Mouse (Mus musculus) embryo, embryonic 11.5 days (tissue): Measurements from ENCODE around the gene Gm43738.

Source experiments
- DNase-seq: peaks from one replicate; pipeline ENCODE4 v3.0.0-alpha.2; 2012; ENCODE audit warnings: low read depth, low spot score

Gene Gm43738

GRCm38 (mm10) chr3:89100811-89101210 is at the start of gene Gm43738:
Gene Gm43738 (minus strand): TSS chr3:89101099.
- no peak for DNase-seq

GRCm38 (mm10) chr3:89148567-89148966 is 47.7 kb upstream of the Gm43738 start:
- no peak for DNase-seq

GRCm38 (mm10) chr3:89147979-89148311 is 47.0 kb upstream of the Gm43738 start:
- DNase-seq, result no peak

GRCm38 (mm10) chr3:89147101-89147978 is 46.4 kb upstream of the Gm43738 start:
- no peak for DNase-seq

DNA sequence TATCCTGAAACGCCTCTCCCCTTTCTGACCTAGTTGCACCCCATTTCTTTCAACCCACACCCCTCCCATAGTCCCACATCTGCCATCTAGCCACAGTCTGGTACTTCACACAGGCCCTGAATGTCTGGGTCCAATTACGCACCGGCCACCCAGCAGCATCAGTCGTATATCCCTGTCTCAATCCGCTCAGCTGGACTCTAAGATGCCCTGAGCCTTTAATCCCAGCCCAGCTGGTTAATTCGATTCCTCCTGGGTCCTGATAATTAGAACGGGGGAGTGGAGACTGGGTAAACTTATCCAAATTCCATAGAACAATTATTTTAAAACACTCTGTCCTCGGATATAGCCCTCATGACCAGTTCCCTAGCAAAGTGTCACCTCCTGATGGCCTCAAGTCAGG is 44.7 kb upstream of the Gm43738 start:
- DNase-seq, result no peak

DNA sequence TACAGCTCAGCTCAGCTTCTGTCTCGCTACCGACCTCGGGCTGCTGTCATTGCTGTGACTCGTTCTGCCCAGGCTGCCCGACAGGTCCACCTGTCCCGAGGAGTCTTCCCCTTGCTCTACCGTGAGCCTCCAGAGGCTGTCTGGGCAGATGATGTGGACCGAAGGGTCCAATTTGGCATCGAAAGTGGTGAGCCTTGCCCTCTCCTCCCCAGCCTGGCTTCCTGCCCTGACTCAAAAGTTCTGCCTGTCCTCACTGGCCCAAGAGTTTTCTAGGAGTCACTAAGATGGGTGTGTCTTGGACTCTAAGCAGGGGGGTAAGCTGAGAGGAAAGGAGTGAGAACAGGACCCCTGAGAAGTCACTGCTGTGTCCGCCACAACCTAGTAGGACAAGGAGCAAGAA is 43.9 kb upstream of the Gm43738 start:
- DNase-seq, result no peak

GRCm38 (mm10) chr3:89136365-89136764 is 35.5 kb upstream of the Gm43738 start:
- DNase-seq, result no peak

DNA sequence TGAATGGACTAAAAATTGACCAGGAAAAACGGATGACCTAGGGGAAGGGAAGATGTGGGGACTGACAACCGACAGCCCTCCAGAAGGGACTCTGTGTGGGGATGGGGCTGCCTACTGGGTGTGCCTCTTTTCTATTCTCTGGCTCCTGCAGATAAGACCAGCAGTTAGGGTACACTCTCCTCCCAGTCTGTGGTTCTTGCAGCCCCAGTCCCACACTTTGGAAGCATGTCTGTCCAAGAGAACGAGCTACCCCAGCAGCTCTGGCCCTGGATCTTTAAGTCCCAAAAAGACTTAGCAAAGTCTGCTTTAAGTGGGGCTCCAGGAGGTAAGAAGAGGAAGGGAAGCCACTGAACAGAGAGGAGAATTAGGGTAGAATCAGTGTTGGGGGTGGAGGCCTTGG is 35.1 kb upstream of the Gm43738 start, which contains the start of gene Pklr:
TSS of gene Pklr (plus strand) at position 185 of the 400 bp plus-strand sequence.
- no peak for DNase-seq

DNA sequence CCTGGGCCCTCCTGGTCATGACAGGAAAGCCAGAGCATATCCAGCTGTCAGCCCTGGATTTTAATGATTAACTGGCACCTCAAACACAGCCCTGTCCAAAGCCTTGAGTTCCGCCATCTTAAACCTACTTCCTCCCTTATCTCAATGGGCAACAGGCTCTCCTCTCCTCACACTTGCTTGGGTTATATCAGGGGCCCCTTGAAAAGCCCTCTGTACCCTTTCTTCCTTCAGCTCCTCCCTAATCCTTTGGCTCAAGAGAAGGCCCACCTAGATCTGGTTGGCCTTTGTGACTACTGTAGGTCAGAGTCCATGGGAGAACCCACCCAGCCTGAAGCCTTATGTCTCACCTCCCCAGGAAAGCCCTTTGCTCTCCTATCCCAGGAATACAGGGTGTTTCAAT is 32.9 kb upstream of the Gm43738 start:
- DNase-seq, result no peak

GRCm38 (mm10) chr3:89133063-89133450 is 32.2 kb upstream of the Gm43738 start:
- DNase-seq, result no peak

- no peak for DNase-seq
Measured at GRCm38 (mm10) chr3:89132285-89133062, 31.6 kb upstream of the Gm43738 start.

- DNase-seq, result no peak
Measured at GRCm38 (mm10) chr3:89131816-89132215, 30.9 kb upstream of the Gm43738 start.

DNA sequence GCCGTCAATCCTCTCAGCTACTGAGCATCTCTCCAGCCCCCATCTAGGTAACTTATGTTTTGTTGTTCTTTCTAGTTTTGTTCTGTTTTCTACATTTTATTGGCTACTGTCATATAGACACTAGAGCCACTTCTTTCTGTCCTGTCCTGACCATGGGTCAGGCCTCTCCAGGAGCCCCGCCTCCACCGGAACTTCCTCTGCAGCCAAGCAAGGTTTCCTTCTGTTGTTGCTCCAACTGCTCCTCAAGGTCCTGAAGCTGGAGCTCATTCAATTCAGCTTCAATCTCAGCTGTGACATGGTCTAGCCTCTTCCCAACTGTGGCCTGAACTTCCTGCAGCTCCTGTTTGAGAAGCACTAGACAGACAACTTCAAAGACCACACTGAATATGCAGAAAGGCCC is 29.0 kb upstream of the Gm43738 start:
- no peak for DNase-seq

- DNase-seq, result no peak
Measured at GRCm38 (mm10) chr3:89125981-89126380, 25.1 kb upstream of the Gm43738 start.

DNA sequence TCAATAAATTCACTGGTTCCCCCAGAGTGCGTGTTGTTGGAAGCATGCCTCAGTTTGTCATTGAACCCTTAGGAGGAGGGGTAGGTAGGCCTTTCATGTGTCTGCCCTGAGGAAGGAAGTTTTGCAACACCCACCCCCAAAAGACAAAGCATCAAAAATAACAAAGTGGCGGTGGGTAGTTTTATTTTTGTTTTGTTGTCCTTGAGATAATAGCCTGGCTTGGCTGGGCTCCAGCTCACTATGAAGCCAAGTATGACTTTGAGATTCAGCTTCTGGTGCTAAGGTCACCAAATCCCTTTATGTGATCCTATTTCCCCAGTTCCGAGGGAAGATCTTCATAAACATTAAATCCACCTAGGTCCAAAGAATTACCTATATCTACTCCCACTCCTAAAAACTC is 23.3 kb upstream of the Gm43738 start:
- DNase-seq, result no peak

DNA sequence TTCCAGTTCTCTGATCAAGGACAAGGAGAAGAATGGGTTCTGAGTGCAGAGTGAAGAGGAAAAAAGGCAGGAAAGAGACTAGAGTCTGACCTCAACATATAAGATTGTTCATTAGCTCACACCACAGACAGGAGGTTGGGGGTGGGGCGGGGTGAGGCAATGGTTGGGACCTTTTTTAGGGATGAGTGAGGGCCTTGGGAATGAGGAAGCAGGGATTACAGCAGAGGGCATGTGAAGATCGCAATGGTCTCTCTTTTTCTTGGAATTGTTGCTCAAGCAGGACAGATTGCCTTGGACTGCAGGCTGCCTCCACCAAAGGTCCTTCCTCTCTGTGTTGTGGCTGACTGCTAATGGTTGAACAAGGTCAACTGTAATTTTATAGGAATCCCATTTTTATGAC is 22.4 kb upstream of the Gm43738 start:
- no peak for DNase-seq

DNA sequence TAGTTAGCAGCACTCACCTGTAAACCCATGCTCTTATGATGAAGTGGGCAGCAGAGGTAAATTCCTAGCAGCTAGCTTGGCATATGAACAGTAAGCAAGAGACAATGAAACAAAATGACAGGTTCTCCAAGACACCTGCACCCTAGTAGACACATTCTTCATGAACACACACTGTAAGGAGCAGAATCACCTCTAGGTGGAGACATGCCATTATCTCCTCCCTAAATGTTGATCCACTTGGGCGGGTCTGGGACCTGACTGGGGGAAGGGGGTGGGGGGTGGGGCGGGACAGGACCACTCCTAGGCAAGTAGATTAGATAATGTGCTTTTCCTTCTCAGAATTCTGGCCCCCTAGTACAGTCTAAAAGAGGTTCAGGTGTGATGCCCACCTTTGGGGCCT is 14.6 kb upstream of the Gm43738 start:
- DNase-seq, result no peak

DNA sequence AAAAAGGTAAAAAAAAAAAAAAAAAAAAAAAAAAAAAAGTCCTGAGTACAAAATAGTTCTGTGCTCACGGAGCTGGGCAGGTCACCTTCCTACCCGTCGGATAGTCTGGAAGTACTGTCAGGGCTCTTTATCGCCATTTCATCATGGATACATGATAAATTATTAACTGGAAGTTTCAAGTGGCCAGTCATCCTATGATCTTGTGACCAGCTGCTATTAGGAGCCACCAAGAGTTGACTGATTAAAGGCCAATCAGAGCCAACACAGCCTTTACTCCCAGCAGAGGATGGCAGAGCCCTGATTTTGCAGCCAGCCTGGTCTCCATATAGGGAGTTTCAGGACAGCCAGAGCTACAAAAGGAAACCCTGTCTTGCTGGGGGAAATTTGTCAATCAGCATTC is 12.2 kb upstream of the Gm43738 start:
- DNase-seq, result no peak

- no peak for DNase-seq
Measured at GRCm38 (mm10) chr3:89108146-89108545, 7.2 kb upstream of the Gm43738 start.

DNA sequence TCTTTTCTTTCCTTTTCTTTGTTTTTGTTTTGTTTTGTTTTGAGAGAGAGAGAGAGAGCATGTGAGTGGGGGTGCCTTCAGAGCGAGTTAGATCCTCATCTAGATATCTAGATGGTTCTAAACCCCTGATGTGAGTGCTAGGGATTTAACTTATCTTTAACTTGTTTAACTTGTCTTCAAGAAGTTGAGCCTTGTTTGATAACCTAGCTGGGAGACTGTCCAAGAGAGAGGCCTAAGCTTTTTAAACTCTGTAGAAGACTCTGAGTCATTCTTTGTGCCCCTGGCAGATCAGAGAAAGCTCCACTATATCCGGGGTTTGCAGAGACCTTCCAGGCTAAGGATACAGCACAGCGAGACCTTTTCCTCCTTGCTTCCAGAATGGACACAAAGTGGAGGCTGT is 6.6 kb upstream of the Gm43738 start:
- no peak for DNase-seq

DNA sequence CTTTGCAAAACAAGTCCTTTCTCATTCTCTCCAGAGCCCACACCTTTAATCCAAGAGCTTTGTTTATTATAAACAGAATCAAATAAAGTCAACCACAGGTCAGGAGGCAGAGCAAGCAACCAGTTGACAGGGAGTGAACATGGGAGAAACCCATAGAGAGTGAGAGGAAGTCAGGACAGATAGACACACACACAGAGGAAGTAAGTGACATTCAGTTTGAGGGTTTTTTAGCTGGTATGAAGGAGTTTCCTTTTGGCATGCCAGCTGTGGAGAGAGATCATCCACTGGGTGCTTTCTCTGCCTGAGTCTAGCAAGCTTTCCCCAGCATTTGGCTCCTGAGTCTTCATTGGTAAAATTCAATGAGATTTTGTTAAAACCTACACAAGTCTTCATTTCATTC is 6.0 kb upstream of the Gm43738 start:
- no peak for DNase-seq

- DNase-seq, result no peak
Measured at GRCm38 (mm10) chr3:89103291-89103595, 2.3 kb upstream of the Gm43738 start.
